Mouse (Mus musculus) mesoderm, embryonic 11.5 days (tissue): ENCODE measurements at regions not wholly inside any gene's neighbourhood (a gene's known extent, or its start where the extent isn't known, plus 50 kb on each side); places are given as distances from the start of the nearest gene placed in this dataset.
A peak's percentile ranks its signal among the peaks of the same experiment; 100 is the strongest.

Source experiments
- DNase-seq: peaks from one replicate; pipeline ENCODE4 v3.0.0-alpha.2; 2012; ENCODE audit warnings: low read depth, low spot score

GRCm38 (mm10) chr11:25538641-25539258 is 671.8 kb downstream of the 5730522E02Rik start:
- DNase-seq, result no peak

- no peak for DNase-seq
Measured at GRCm38 (mm10) chr11:25536069-25536468, 674.5 kb downstream of the 5730522E02Rik start.

- peak; percentile 65 for DNase-seq
Measured at GRCm38 (mm10) chr11:25533081-25533480, 677.5 kb downstream of the 5730522E02Rik start.

- no peak for DNase-seq
Measured at GRCm38 (mm10) chr11:25531668-25532398, 678.7 kb downstream of the 5730522E02Rik start.

- DNase-seq, result no peak
Measured at GRCm38 (mm10) chr11:25528056-25528455, 682.5 kb downstream of the 5730522E02Rik start.

- no peak for DNase-seq
Measured at GRCm38 (mm10) chr11:25518903-25519302, 691.7 kb downstream of the 5730522E02Rik start.

- DNase-seq, result no peak
Measured at GRCm38 (mm10) chr11:25518131-25518530, 692.4 kb downstream of the 5730522E02Rik start.

GRCm38 (mm10) chr11:25505500-25505899 is 705.1 kb downstream of the 5730522E02Rik start:
- no peak for DNase-seq

GRCm38 (mm10) chr11:25473682-25474365 is 736.7 kb downstream of the 5730522E02Rik start:
- DNase-seq, result no peak

GRCm38 (mm10) chr11:25469819-25470218 is 740.7 kb downstream of the 5730522E02Rik start:
- DNase-seq, result no peak

GRCm38 (mm10) chr11:25437206-25437605 is 773.4 kb downstream of the 5730522E02Rik start:
- no peak for DNase-seq

GRCm38 (mm10) chr11:25435645-25436044 is 774.9 kb downstream of the 5730522E02Rik start:
- DNase-seq, result peak; percentile 8

- DNase-seq, result no peak
Measured at GRCm38 (mm10) chr11:25423186-25423585, 787.4 kb downstream of the 5730522E02Rik start.

GRCm38 (mm10) chr11:25421486-25421885 is 789.1 kb downstream of the 5730522E02Rik start:
- no peak for DNase-seq

GRCm38 (mm10) chr11:25410403-25411090 is 800.0 kb downstream of the 5730522E02Rik start:
- DNase-seq, result no peak

GRCm38 (mm10) chr11:25391649-25392048 is 818.9 kb downstream of the 5730522E02Rik start:
- DNase-seq, result no peak

- DNase-seq, result no peak
Measured at GRCm38 (mm10) chr11:25367111-25367510, 843.5 kb downstream of the 5730522E02Rik start.

- no peak for DNase-seq
Measured at GRCm38 (mm10) chr11:25365433-25365832, 845.1 kb downstream of the 5730522E02Rik start.

GRCm38 (mm10) chr11:25359723-25360122 is 850.8 kb downstream of the 5730522E02Rik start:
- DNase-seq, result no peak

GRCm38 (mm10) chr11:25357717-25358411 is 852.7 kb downstream of the 5730522E02Rik start:
- DNase-seq, result peak; percentile 45
